Mouse (Mus musculus): ENCODE data around the gene Anapc2. TPM values are rescaled to one million over a fixed set of nuclear protein-coding genes. Genes with fewer than 3 reads are reported as not detected.

The Anapc2 gene
- total and polyA plus RNA-seq, 3 experiments = 9.8 to 67.0 TPM; not detected in 1

DNA sequence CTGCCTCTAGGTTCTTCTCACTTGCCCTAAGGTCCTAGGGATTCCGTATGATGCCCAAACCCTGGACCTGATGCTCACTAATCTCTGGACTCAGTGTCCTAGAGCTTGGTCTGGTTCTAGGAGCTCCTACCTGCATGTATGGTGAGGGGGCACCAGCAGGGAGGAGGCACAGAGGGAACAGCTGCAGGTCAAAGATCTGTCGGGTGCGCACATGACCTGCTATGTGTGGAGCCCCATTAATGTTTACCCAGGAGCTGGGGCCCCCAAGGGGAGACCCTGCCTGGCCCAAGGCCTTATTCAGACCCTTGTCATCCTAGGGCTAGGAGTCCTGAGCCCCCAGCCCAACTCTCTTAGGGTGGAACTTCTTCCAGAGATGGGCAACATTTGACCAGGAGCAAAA is 38.2 kb upstream of the Anapc2 start, which contains the start of gene Slc34a3:
Gene Slc34a3, minus strand, starts transcription at position 315 of the 400 bp plus-strand sequence.
- DNase-seq (ENCODE audit: low read depth, low spot score) = no peak
- TF ChIP-seq CHD1 (IDR thresholded peaks at IDR 0.05; ENCODE audit: low read depth, low read length) = no peak
- no peak for TF ChIP-seq ZNF384 (IDR thresholded peaks at IDR 0.05; ENCODE audit: low read depth, low read length)
- TF ChIP-seq SIN3A (IDR thresholded peaks at IDR 0.05; ENCODE audit: low read length) = no peak
- TF ChIP-seq POLR2AphosphoS2 (IDR thresholded peaks at IDR 0.05; ENCODE audit: low read length) = no peak
- TF ChIP-seq UBTF (IDR thresholded peaks at IDR 0.05; ENCODE audit: borderline replicate concordance, insufficient read depth, low read depth, low read length) = no peak
- TF ChIP-seq JUND (IDR thresholded peaks at IDR 0.05; ENCODE audit: low read depth, low read length) = no peak
- TF ChIP-seq USF2 (IDR thresholded peaks at IDR 0.05; ENCODE audit: borderline replicate concordance in 1 of 2, insufficient read depth in 1 of 2, low read depth in 1 of 2, low read length in 2 of 2) = no peak
- no peak for TF ChIP-seq ZMIZ1 (IDR thresholded peaks at IDR 0.05; ENCODE audit: low read depth, low read length)
- no peak for TF ChIP-seq E2F4 (IDR thresholded peaks at IDR 0.05; ENCODE audit: borderline replicate concordance, low read depth, low read length)
- no peak for TF ChIP-seq KAT2A (conservative IDR thresholded peaks at IDR 0.05; ENCODE audit: low read depth, low read length)
- no peak for TF ChIP-seq ZKSCAN1 (IDR thresholded peaks at IDR 0.05; ENCODE audit: low read depth, low read length)
- TF ChIP-seq MXI1 (IDR thresholded peaks at IDR 0.05; ENCODE audit: low read depth, low read length) = no peak
- no peak for TF ChIP-seq RAD21 (IDR thresholded peaks at IDR 0.05; ENCODE audit: low read depth, low read length)
- TF ChIP-seq USF1 (IDR thresholded peaks at IDR 0.05; ENCODE audit: low read depth, low read length) = no peak
- Histone ChIP-seq H3K27me3 (ENCODE audit: control insufficient read depth in 1 of 2, insufficient read depth in 2 of 2, low read length in 2 of 2) (no peaks in the 10 kb centered on the region), H3K27ac (ENCODE audit: control insufficient read depth, low read depth, low read length) (no peak within 1 kb of the TSS), H3K9ac (ENCODE audit: control insufficient read depth, low read depth, low read length, poor library complexity, severe bottlenecking) (no peak within 1 kb of the TSS), H3K79me2 (ENCODE audit: control insufficient read depth, insufficient read depth, low read length, poor library complexity) (no peaks in the 10 kb centered on the region), H3K4me3 (ENCODE audit: control insufficient read depth in 1 of 2, insufficient read depth in 1 of 2, low read depth in 2 of 2, low read length in 2 of 2) (0 out of 4 replicates have a peak within 1 kb of the TSS, but pooled peaks of 1 of the 2 experiments have one; percentile 19), H3K4me1 (ENCODE audit: control insufficient read depth in 1 of 2, insufficient read depth in 2 of 2, low read length in 2 of 2) (peaks cover 6 to 29% of the 10 kb centered on the region in 2 experiments), H3K36me3 (ENCODE audit: control insufficient read depth in 1 of 2, insufficient read depth in 2 of 2, low read length in 2 of 2) (peaks cover 0 to 6% of the 10 kb centered on the region in 2 experiments; a peak in 2 of 4 replicates), H3K9me3 (replicated peaks; ENCODE audit: insufficient read depth, low read length) (no peaks in the 10 kb centered on the region)

DNA sequence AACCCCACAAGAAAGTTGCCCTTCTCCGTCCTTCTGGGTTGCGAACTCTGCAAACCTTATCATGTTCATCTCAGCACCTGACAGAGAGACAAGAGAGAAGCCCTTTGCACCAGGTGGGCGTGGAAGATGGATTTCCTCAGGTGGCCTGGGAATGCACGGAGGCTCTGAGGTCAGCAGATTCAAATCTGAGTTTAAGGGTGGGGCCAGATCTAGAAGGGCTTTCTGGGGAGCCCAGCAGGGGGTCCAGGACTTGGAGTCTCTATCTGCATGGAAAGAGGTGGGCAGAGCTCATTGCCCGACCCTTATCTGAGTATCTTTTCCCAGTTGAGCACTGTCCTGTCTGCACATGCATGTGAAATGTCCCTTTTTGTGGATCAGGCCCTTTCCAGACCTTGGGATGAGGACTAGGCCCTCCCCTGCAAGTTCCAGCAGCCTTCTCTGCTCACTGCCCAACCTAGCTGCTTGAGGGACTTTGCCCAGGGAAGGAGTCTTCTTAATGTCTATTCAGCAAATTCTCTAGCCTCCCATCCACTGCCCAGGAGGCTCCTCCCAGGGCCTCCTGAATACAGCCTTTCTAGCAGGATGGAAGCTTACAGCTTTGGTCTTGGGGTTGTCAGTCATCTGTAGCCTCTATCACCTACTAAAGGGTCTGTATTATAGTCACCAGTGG is 37.6 kb upstream of the Anapc2 start:
- no peak for TF ChIP-seq MAFK (IDR thresholded peaks at IDR 0.05; ENCODE audit: borderline replicate concordance, low read depth, low read length)
- no peak for TF ChIP-seq BHLHE40 (IDR thresholded peaks at IDR 0.05; ENCODE audit: borderline replicate concordance, low read depth, low read length)
- TF ChIP-seq MEF2A (IDR thresholded peaks at IDR 0.05; ENCODE audit: extremely low read depth, insufficient replicate concordance, low read depth, low read length, poor library complexity, severe bottlenecking) = no peak
- TF ChIP-seq RAD21 (IDR thresholded peaks at IDR 0.05; ENCODE audit: low read depth, low read length) = no peak
- no peak for TF ChIP-seq CHD2 (IDR thresholded peaks at IDR 0.05; ENCODE audit: low read length)
- no peak overlapping the region for H3K4me3 ChIP-seq (ENCODE audit: control insufficient read depth in 1 of 2, insufficient read depth in 1 of 2, low read depth in 2 of 2, low read length in 2 of 2)
- H3K79me2 ChIP-seq (ENCODE audit: control insufficient read depth, insufficient read depth, low read length, poor library complexity) = no peaks in the 10 kb centered on the region
- DNase-seq (ENCODE audit: low read depth, low spot score) = no peak
- peaks cover 6 to 26% of the 10 kb centered on the region in 2 experiments for H3K4me1 ChIP-seq (ENCODE audit: control insufficient read depth in 1 of 2, insufficient read depth in 2 of 2, low read length in 2 of 2)
- H3K27me3 ChIP-seq (ENCODE audit: control insufficient read depth in 1 of 2, insufficient read depth in 2 of 2, low read length in 2 of 2) = no peaks in the 10 kb centered on the region
- no peaks in the 10 kb centered on the region for H3K9me3 ChIP-seq (replicated peaks; ENCODE audit: insufficient read depth, low read length)
- peaks cover 0 to 6% of the 10 kb centered on the region in 2 experiments; a peak in 2 of 4 replicates for H3K36me3 ChIP-seq (ENCODE audit: control insufficient read depth in 1 of 2, insufficient read depth in 2 of 2, low read length in 2 of 2)
- H3K27ac ChIP-seq (ENCODE audit: control insufficient read depth, low read depth, low read length) = no peak overlapping the region
- H3K9ac ChIP-seq (ENCODE audit: control insufficient read depth, low read depth, low read length, poor library complexity, severe bottlenecking) = no peak overlapping the region
